Mouse (Mus musculus): ENCODE results near the gene Lrrk1. TPM values are rescaled to one million over a fixed set of nuclear protein-coding genes. Genes with fewer than 3 reads are reported as not detected.

Gene Lrrk1
- total and polyA plus RNA-seq, 2 experiments from 2014 or later: 2.1 to 3.8 TPM

DNA sequence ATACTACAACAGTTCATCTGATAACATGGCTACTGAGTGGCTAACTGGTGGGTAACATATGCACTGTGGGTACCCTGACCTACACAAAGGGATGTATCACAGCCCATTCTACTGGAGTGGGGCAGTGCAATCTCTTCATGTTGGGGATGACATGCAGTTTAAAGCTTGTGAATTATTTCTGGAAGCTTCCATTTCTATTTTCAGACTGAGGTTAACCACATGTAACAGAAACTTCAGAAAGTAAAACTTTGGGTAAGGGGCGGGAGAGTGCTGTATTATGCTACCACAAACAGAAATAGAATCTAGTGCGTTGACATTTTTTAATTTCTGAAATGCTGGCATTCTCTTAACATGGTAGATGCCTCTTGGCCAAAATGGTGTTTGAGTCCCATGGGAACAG, 178.2 kb downstream of the Lrrk1 start:
- no peak for TF ChIP-seq CTCF (IDR thresholded peaks at IDR 0.05)
- Histone ChIP-seq H3K9ac (replicated peaks; ENCODE audit: low read length, poor library complexity, severe bottlenecking) (no peak overlapping the region), H3K27me3 (ENCODE audit: insufficient read depth, low read length) (no peaks in the 10 kb centered on the region), H3K27ac (ENCODE audit: low read depth, low read length) (no peak overlapping the region), H3K9me3 (ENCODE audit: low read length) (peaks cover 6% of the 10 kb centered on the region; the same call in 1 of the 2 replicates), H3K4me1 (ENCODE audit: insufficient read depth, low read length) (no peaks in the 10 kb centered on the region), H3K4me3 (ENCODE audit: low read depth, low read length) (no peak overlapping the region), H3K4me2 (ENCODE audit: low read depth, low read length, poor library complexity, severe bottlenecking) (no peak overlapping the region), H3K36me3 (ENCODE audit: insufficient read depth, low read length) (no peaks in the 10 kb centered on the region)
- DNase-seq (ENCODE audit: low spot score) (no peak), ATAC-seq (ENCODE audit: low FRiP score) (no peak)
- WGBS: 84% methylated on average over 2 of the region's 2 CpGs

DNA sequence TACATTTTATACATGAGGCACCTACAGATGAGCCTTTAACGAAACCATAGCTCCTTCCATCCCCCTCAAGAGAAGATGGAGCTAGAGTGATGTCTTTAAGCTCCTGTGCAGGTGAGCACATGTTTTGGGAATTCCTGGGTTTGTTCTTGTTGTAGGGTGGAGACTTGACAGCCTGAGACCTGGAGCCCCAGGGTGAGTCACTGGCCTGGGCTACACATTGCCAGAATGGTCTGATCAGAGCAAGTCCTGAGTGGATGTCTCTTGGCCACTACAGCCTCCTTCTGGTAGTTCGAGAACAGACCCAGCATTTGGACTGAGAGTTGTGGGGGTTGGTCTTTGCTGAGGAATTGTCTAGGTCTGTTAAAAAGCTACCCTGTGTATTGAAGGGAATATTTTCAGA, 186.5 kb downstream of the Lrrk1 start:
- Histone ChIP-seq H3K4me2 (ENCODE audit: low read depth, low read length, poor library complexity, severe bottlenecking) (no peak overlapping the region), H3K4me3 (ENCODE audit: low read depth, low read length) (no peak overlapping the region), H3K36me3 (ENCODE audit: insufficient read depth, low read length) (no peaks in the 10 kb centered on the region), H3K9me3 (ENCODE audit: low read length) (no peaks in the 10 kb centered on the region), H3K27ac (ENCODE audit: low read depth, low read length) (no peak overlapping the region), H3K4me1 (ENCODE audit: insufficient read depth, low read length) (peaks cover 6% of the 10 kb centered on the region; the same call in 1 of the 2 replicates), H3K9ac (replicated peaks; ENCODE audit: low read length, poor library complexity, severe bottlenecking) (no peak overlapping the region), H3K27me3 (ENCODE audit: insufficient read depth, low read length) (no peaks in the 10 kb centered on the region)
- DNase-seq (ENCODE audit: low spot score): no peak
- ATAC-seq (ENCODE audit: low FRiP score): no peak
- no peak for TF ChIP-seq CTCF (IDR thresholded peaks at IDR 0.05)
- 84% methylated on average over 2 of the region's 2 CpGs for WGBS

DNA sequence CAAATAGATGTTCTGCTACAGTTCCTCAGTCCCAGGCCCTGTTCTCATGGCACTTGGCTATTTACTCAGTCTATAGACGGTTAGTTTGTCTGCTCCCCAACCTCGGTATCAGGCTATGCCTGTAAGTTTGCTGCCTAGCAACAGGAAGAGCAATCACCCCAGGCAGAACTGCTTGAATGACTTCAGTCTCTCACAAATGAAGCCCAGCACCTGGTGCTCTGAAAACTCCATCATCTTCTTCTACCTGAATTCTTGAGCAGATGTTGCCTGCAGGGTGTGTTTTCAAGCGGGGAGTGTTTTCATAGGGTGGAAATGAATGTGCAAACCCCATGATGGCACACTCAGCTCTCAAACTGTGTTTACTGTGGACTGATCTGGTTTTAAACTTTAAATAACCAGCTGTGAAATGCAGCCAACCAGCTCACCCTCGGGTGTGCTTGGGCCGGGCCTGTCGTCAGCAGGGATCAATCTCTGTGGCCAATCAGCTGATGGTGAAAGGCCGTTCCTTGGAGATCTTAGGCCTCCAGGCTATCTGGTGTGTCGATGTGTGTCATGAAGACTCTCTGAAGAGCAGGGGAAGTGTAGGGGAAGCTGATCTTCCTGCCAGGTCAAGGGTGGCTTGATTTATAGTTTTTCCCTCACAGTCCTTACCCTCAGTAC, 187.2 kb downstream of the Lrrk1 start:
- 0 out of 2 replicates have a peak overlapping the region, but pooled peaks have one; percentile 6 for H3K27ac ChIP-seq (ENCODE audit: low read depth, low read length)
- peak; percentile 45 for DNase-seq (ENCODE audit: low spot score)
- no peaks in the 10 kb centered on the region for H3K27me3 ChIP-seq (ENCODE audit: insufficient read depth, low read length)
- H3K4me1 ChIP-seq (ENCODE audit: insufficient read depth, low read length): peaks cover 6% of the 10 kb centered on the region; the same call in 1 of the 2 replicates
- H3K9ac ChIP-seq (replicated peaks; ENCODE audit: low read length, poor library complexity, severe bottlenecking): no peak overlapping the region
- 42% methylated on average over 8 of the region's 8 CpGs for WGBS
- TF ChIP-seq CTCF (IDR thresholded peaks at IDR 0.05): no peak
- no peak overlapping the region; the same call in 1 of the 2 replicates for H3K4me2 ChIP-seq (ENCODE audit: low read depth, low read length, poor library complexity, severe bottlenecking)
- H3K9me3 ChIP-seq (ENCODE audit: low read length): no peaks in the 10 kb centered on the region
- no peak overlapping the region for H3K4me3 ChIP-seq (ENCODE audit: low read depth, low read length)
- peak; percentile 72 for ATAC-seq (ENCODE audit: low FRiP score)
- H3K36me3 ChIP-seq (ENCODE audit: insufficient read depth, low read length): no peaks in the 10 kb centered on the region

DNA sequence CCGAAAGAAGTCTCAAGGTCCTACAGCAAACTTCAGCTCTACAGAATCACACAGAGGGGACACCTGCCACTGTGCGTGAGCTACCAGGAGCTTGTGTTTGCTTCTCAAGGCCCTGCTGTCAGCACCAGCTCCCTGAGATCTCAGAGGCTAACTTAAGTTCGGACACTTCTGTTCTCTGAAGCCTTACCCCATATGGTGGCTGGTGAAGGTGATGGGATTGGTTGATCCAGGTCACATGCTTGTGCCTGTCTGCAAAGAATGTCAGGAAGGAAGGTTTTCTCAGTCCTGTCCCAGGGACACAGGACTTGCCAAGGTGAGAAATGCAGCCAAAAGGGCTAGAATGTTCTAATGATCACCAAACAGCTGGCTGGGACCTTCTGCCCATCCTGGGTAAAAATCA, 187.8 kb downstream of the Lrrk1 start:
- no peak overlapping the region for H3K4me2 ChIP-seq (ENCODE audit: low read depth, low read length, poor library complexity, severe bottlenecking)
- no peak for TF ChIP-seq CTCF (IDR thresholded peaks at IDR 0.05)
- 0 out of 2 replicates have a peak overlapping the region, but pooled peaks have one; percentile 6 for H3K27ac ChIP-seq (ENCODE audit: low read depth, low read length)
- no peak for ATAC-seq (ENCODE audit: low FRiP score)
- H3K4me1 ChIP-seq (ENCODE audit: insufficient read depth, low read length): peaks cover 6% of the 10 kb centered on the region; the same call in 1 of the 2 replicates
- no peaks in the 10 kb centered on the region for H3K27me3 ChIP-seq (ENCODE audit: insufficient read depth, low read length)
- H3K9me3 ChIP-seq (ENCODE audit: low read length): no peaks in the 10 kb centered on the region
- no peak for DNase-seq (ENCODE audit: low spot score)
- no peaks in the 10 kb centered on the region for H3K36me3 ChIP-seq (ENCODE audit: insufficient read depth, low read length)
- H3K9ac ChIP-seq (replicated peaks; ENCODE audit: low read length, poor library complexity, severe bottlenecking): no peak overlapping the region
- WGBS: 86% methylated on average over 3 of the region's 3 CpGs
- no peak overlapping the region for H3K4me3 ChIP-seq (ENCODE audit: low read depth, low read length)

DNA sequence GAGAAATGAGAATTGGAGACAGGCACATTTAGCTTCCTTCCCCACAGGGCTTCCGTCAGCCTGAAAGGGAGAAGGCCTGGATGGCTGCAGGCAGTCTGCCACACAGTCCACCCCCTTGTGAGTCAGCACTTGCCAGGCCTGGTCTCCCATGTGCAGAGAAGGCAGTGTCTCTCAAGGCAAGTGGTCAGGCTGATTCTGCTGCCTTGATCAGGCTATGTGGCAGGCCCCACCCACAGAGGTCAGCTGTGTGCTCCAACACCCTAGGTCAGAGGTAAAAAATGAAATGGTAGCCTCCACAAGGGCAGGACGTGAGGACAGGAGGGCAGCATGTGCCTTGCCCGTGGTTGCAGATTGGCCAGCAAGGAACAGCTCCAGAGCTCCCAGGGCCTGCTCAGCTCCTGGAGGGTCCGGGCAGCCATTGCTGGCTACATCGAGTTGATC, 188.7 kb downstream of the Lrrk1 start:
- peak; percentile 40 for DNase-seq (ENCODE audit: low spot score)
- no peak for TF ChIP-seq CTCF (IDR thresholded peaks at IDR 0.05)
- no peak overlapping the region for H3K4me3 ChIP-seq (ENCODE audit: low read depth, low read length)
- H3K4me1 ChIP-seq (ENCODE audit: insufficient read depth, low read length): peaks cover 6% of the 10 kb centered on the region; the same call in 1 of the 2 replicates
- 88% methylated on average over 5 of the region's 5 CpGs for WGBS
- H3K9ac ChIP-seq (replicated peaks; ENCODE audit: low read length, poor library complexity, severe bottlenecking): no peak overlapping the region
- no peaks in the 10 kb centered on the region for H3K36me3 ChIP-seq (ENCODE audit: insufficient read depth, low read length)
- H3K4me2 ChIP-seq (ENCODE audit: low read depth, low read length, poor library complexity, severe bottlenecking): no peak overlapping the region
- no peaks in the 10 kb centered on the region for H3K9me3 ChIP-seq (ENCODE audit: low read length)
- ATAC-seq (ENCODE audit: low FRiP score): no peak
- no peak overlapping the region for H3K27ac ChIP-seq (ENCODE audit: low read depth, low read length)
- H3K27me3 ChIP-seq (ENCODE audit: insufficient read depth, low read length): no peaks in the 10 kb centered on the region

DNA sequence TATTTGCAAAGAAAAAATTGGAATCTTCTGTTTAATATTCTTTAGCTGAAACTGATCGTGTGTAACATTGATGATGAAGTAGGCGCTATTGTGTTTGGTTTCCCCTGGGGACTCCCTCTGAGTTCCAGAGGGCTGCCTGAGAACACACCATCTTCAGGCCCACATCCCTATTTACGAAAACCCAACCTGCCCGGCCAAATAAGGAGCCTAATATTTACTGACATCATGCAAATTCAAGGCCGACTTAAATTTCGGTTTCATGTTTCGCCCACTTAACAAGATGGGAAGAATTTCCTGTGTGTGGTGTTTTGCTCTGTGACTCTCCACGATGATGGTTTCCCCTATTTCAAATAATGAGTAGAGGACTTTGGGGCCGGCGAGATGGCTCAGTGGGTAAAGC, 189.7 kb downstream of the Lrrk1 start:
- Histone ChIP-seq H3K4me2 (ENCODE audit: low read depth, low read length, poor library complexity, severe bottlenecking) (no peak overlapping the region), H3K4me3 (ENCODE audit: low read depth, low read length) (no peak overlapping the region), H3K36me3 (ENCODE audit: insufficient read depth, low read length) (no peaks in the 10 kb centered on the region), H3K27me3 (ENCODE audit: insufficient read depth, low read length) (no peaks in the 10 kb centered on the region), H3K9ac (replicated peaks; ENCODE audit: low read length, poor library complexity, severe bottlenecking) (no peak overlapping the region), H3K9me3 (ENCODE audit: low read length) (no peaks in the 10 kb centered on the region), H3K27ac (ENCODE audit: low read depth, low read length) (no peak overlapping the region), H3K4me1 (ENCODE audit: insufficient read depth, low read length) (peaks cover 6% of the 10 kb centered on the region; the same call in 1 of the 2 replicates)
- no peak for ATAC-seq (ENCODE audit: low FRiP score)
- DNase-seq (ENCODE audit: low spot score): no peak
- WGBS: 87% methylated on average over 10 of the region's 10 CpGs
- no peak for TF ChIP-seq CTCF (IDR thresholded peaks at IDR 0.05)
